Mouse (Mus musculus) telencephalon, adult 2 months (tissue): ENCODE data around the gene Ybey.
A peak's percentile ranks its signal among the peaks of the same experiment; 100 is the strongest.

Experiments
- DNase-seq: peaks from one replicate; pipeline ENCODE4 v3.0.0-alpha.2; 2011; ENCODE audit warnings: low read depth, low spot score

Ybey gene

GRCm38 (mm10) chr10:76442178-76443088, 26.5 kb downstream of the Ybey start, which contains the start of gene Pcnt:
Gene Pcnt (minus strand): TSS chr10:76442786.
- peak; percentile 97 for DNase-seq

GRCm38 (mm10) chr10:76440281-76440680, 28.6 kb downstream of the Ybey start, which contains the start of gene AC141477.1:
Gene AC141477.1 (minus strand): TSS chr10:76440444.
- no peak for DNase-seq

- DNase-seq = no peak
These were observed 29.6 kb downstream of the Ybey start for GRCm38 (mm10) chr10:76439107-76439890.

- DNase-seq = no peak
These were observed 35.0 kb downstream of the Ybey start for GRCm38 (mm10) chr10:76433925-76434324.

GRCm38 (mm10) chr10:76425674-76426073, 43.2 kb downstream of the Ybey start:
- DNase-seq = no peak

- DNase-seq = peak; percentile 61
These were observed 52.1 kb downstream of the Ybey start for GRCm38 (mm10) chr10:76416811-76417210.
